Mouse (Mus musculus) layer of hippocampus, adult 8-10 months (tissue): ENCODE data around the gene Oprl1. TPM values are rescaled to one million over a fixed set of nuclear protein-coding genes. Genes with fewer than 3 reads are reported as not detected.

Source experiments
- DNase-seq, 2 experiments: peaks; one replicate each; pipeline ENCODE4 v3.0.0; 2022; ENCODE audit warnings: low spot score in 2 of 2
- total RNA-seq, 4 experiments: library from RNA; stranded (reverse); gene quantifications; 2 replicates each; pipeline ENCODE4 v1.2.4; 2022

Gene Oprl1
- total RNA-seq, 4 experiments from 2014 or later: 50.4 to 67.7 (median 56.7) TPM

DNA sequence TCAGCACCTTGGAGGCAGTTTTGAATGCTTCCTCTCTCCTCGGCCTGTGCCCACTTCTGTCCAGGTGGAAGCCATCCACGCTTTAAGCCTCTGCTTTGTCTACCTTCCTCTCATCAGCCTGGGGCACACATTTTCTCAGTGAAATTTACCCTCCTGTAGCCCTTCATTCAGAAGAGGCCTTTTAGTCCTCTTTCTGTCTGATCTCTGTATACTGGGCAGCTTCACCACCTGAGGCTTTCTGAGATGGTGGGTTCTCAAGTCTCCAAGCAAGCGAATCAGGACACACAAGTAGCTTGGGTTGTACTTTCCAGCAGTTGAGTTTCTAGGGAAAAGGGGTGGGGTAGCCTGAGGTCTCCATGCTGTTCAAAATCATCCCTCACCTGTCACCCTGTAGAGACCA lies 22.5 kb upstream of the Oprl1 start:
- no peak for DNase-seq

DNA sequence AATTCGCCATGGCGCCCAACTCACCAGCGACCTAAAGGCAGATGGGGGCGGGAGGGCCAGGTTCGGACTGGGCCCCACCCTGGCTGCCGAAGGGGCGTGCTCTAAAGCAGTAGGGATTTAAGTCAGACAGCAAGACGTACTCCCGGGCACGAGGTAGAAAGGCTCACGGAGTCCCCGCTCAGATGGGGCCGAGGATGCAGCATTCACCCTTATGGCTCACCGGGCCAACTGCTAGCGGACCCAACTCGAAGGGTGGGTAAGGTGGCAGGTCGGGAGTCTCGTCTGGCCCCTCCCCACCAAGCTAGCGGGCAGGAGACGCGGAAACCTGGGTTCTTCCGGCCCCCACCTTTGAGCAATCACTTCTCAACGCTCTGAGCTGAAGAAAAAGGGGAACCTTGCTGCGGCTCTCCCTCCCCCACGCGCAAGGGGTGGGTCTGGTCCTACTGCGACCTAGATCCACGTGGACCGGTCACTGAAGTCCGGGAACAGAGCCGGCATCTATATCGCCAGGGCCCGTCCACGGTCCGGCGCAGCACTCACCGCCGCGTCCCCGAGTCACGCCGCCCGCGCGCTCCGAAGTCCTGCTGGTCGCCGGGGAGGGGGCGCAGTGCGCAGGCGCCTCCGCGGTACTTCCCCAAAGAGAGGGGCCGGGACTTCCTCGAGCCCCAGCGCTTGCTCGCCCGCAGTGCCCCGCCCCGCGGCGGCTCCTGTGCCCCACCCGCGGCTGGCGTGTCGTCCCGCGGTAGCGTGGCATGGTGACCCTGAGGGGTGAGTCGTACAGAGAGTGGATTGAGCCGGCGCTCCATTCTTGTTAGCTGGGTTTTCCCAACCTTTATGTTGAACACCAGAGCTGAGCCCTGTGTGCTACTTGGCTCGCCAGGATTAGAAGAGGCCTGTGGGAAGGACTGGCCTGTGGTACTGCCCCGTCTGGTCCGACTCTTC lies 21.2 kb upstream of the Oprl1 start, which contains the start of gene Rgs19:
Gene Rgs19 (minus strand): TSS at position 639 of the 942 bp plus-strand sequence.
- DNase-seq: peak in 1 of 2 experiments; percentile 72

DNA sequence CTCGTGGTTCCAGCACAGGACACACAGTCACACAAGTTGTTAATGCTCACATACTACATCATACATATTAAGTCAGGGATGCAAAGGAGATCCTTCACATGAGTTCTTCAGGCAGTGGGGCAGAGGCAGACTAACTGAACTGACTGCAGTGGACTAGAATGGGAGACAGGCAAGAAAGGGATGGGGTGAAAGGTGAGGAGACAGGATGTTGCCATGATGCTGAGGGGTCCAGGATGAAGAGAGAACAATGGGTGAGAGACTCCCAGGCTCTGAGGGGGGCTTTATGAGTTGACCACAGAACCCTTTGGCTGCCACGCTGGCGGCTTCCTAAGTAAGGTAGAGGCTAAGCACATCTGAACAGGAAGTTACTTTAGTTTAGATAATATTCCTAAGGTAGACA lies 20.2 kb upstream of the Oprl1 start:
- DNase-seq: no peak

DNA sequence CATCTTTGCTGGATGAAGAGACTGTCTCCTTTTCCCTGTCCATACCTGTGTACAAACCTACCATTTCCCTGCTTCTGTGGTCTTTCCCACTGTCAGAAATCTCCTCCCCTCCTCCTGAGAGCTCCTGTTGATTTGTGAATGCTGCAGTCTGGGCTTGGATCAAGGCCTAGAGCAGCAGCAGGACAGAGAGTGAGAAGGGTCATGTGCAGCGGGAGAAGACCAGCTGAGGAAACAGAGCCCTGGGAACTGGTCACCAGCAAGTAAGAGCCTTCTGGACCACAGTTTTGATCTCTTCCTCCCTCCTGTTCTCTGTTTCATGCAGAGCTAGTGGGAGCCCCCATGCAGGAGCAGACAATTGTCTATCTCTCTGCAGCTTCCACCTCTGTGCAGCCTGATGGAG lies 19.0 kb upstream of the Oprl1 start:
- no peak for DNase-seq

DNA sequence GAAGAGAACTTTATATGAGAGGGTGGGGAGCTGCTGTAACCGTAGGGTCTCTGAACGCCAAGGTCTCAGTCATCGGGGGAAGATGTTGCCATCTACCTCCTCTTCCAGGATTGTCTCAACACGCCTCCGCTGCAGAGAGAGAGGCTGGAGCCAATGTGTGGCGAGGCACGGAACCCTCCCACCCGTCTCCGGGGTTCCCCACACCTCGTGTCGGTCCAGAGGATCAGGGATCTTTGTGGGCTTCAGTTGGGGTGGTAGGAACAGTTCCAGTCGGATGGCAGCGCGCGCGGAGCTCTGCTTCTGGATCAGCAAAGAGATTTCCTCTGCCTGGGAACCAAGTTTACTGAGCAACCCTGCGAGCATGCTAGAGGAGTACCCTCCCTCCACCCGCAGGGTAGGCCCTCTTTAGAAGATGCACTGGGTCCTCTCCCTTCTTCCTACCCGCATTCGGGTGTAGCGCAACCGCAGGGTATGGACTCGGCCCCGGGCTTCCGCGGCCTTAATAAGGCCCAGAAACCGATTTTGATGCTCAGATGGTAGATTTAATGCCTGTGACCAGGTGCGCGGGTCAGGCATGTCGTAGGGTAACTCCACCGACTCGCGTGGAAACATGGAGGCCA lies 17.9 kb upstream of the Oprl1 start:
- DNase-seq: no peak

DNA sequence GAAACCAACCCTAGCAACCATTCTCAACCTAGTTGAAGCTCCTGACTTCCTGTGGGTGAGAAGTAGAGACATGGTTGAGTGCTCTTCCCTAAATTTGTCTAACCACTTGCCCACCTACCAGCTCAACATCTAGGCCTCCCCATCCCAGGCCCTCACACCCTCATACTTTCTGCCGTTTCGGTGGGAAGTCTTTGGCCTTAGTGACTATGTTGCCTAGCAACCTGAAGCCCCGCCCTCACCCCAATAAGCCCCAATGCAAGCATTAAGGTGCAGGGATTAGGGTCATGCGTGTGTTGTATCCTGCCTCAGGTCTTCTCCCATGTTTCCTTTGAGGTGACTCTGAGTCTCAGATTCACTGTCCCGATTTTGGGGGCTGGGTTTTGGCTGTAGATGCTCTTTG lies 16.6 kb upstream of the Oprl1 start, which contains the start of gene Lkaaear1:
Gene Lkaaear1 (minus strand): TSS at position 202 of the 400 bp plus-strand sequence.
- no peak for DNase-seq

DNA sequence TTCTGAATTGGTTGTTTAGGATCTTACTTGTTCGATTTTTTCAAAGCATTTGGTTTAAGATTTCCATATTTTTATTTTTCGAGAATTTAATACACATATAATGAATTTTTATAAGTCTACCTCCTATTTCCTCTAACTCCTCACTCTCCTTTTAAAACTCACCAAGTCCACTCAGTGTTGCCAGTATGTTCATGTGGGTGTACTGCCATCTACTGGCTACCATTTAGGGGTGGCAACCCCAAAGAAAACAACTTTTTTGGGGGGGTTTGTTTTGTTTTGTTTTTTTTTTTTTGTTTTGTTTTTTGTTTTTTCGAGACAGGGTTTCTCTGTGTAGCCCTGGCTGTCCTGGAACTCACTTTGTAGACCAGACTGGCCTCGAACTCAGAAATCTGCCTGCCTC lies 8.1 kb upstream of the Oprl1 start:
- no peak for DNase-seq

DNA sequence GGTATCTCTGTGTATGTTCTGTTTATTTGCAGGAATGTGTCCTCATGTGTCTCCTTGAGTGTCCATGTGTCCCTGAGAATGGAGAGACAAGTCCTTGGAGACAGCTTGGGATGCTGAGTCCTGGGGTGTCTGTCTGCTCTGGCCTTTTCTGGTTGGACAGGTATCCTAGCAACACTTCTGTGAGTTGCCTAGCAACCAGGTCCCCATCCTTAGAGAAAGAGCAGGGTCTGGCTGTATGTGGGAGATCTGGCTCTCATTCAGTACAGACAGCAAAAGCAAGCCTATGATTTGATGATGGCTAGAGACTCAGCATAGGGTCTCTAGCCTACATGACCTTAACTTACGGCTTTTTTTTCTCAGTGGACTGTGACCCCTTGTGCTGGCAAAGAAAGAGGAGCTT lies 1.1 kb upstream of the Oprl1 start:
- DNase-seq: peak; percentile 65 to 69

DNA sequence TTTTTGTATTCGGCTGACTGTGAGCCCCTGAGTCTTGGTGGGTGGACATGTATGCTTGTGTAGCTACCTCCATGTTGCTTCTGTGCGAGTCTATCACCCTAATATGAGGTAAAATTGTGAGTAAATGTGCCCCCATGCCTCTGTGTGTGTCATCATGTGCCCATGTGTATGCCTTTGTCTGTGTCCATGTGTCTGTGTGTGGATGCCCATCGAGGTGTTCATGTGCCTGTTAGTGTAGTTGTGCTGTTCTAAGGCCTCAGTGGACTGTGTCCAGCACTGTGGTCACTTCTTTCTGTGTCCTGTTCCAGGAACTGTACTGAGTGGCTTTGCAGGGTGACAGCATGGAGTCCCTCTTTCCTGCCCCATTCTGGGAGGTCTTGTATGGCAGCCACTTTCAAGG lies 566 bp downstream of the Oprl1 start:
- no peak for DNase-seq

DNA sequence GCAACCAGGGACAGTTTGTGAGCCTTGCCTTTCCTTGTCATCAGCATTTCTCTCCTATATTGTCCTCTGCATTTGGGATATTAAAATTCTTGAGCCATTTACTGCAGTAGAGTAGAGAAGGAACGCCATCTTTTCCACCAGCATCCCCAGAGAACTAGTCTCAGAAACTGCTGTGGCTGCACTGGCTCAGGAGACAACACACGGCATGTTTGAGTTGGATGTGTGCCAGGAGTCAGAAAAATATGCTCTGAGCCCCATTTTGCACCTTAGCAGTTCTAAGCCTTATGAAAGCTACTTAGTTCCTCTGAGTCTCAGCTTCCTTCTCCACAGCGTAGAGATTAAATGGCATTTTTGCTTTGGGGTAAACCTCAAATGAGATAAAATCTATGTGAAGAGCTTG lies 2.2 kb downstream of the Oprl1 start:
- no peak for DNase-seq

DNA sequence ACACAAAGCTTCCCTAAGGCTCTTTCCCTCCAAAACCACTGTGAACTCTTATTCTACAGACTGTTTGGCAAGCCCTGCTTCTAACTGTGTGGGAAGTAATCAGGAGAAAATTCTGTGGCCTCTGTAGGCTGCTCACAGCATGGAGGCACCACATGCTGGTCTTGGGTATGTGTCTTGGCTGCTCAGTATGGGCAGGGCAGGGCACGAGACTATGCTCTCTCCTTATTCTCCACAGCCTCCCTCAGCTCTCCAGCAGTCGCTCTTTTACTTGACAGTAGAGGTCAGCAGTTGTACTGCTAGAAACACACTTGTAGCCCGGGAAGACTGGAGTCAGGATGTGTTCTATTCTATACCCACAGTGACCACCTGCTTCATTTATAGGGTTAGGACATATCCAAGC lies 5.2 kb downstream of the Oprl1 start:
- DNase-seq: no peak

DNA sequence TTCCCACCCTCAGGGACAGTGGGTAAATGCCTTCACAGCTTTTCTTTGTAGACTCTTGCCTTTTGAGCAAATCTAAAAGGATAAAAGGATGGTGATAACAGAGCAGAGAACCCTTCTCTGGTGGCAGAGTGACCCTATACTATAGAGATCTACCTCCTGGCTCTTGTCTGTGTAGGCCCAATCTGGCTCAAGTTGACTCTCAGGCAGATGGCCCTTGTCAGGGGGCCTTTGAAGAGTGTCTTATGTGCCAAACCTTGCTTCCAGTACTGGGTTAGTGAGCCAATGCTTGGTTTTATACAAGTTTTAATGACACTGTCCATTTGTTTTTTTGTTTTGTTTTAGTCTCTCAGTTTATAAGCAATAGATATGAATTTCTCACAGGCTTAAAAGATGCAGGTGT lies 6.4 kb downstream of the Oprl1 start:
- DNase-seq: no peak

DNA sequence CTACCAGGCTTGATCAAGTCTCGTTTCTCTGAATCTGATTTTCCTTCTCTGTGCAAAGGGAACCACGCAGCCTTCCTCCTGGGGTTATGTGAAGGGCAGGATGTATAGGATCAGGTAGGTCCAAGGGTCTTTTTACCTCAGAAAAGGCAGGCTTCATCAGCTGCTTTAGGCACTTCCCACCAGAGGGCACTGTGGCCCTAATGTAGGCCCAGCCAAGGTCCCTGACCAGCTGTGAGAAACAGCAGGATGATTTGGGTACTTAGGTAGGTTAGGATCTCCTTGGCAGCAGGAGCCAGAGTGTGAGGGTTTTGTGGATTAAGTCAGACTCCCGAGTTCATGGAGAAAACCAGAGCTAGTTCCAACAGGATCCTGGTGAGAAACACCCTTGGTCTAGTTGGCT lies 7.4 kb downstream of the Oprl1 start:
- no peak for DNase-seq

DNA sequence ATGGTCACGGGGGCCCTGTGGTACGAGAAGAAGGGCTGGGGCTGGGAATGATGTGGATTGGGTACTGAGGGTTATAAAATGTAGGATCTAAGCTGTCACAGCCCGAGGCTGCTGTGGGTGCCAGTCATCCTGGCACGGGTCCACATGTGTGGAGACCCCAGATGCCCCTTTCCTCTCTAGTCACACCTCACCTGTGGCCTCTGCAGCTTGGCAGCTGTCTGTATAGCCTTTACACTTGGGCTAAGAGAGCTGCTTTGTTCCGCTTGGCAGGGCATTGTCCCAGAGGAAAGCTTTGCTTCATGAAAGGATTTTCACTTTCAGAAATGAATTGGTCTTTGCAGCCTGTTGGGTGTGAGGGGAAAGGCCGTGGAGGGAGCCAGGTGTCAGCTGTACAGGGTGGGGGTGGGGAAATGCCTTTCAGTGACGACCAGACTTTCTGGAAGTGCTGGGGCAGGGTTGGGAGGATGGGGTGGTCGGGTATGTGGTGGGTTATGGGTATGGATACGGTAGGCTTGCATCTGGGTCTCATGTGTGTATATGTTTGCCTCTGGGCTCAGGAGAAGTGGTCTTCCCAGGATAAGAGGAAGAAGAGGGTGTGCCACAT lies 12.9 kb downstream of the Oprl1 start:
- DNase-seq: no peak

DNA sequence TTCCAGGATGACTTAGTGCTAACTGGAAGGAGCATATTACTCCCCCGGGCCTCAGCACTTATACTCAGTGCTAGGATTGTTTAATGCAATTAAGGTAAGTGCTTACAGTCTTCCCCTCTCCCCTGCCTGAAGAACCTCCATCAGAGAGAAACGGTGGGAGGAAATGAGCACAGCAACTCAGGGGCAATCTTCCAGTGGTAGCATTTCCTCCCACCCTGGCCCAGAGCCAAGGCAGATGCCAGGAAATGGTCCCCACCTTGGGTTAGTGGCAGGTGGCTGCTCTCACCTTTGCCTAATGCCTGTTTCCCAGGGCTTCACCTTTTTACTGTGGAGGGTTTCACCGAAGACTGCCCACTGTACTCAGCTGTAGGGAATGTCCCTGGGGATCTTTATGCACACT lies 15.2 kb downstream of the Oprl1 start:
- DNase-seq: no peak

DNA sequence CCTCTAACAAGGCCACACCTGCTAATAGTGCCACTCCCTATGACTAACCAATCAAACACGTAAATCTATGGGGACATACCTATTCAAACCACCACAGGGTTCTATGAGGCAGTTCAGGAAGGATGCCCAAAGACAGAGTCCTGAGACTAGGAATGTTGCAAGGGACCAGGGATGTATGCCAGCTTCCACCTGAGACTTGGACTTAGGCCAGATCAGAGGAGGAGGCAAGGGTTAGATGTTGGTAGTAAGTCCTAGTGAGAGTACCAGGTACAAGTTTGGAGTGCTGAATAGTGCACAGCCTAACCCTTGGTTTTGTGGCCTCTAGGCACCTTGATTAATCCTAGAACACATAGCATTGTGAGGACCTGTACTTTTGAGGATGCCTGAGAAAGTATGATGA lies 37.8 kb downstream of the Oprl1 start:
- no peak for DNase-seq

DNA sequence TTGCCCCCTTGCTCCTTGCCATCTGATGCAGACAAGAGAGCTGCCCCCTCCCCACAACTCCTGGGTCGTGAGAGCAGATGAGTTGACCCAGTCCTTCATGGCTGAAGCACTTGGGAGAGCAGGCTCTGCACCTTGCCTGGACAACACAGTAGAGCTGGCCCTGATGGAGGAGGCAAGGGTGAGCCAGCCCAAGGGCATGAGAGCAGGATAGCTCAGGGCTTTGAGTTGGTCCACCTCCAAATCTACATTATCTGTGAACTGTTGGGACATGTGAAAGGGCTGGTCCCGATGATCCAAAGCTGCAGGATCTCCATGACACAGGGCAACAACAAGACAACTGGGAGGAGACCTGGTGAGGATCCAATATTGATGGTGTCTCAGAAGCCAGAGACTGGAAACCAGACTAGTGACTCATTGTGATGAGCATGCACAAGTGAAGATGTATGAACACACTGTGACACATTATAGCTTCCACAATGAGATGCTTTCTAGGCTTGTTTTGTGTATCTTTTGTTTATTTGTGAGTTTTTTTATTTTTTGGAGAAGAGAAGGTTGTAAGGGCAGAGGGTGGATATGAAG lies 43.4 kb downstream of the Oprl1 start:
- no peak for DNase-seq

DNA sequence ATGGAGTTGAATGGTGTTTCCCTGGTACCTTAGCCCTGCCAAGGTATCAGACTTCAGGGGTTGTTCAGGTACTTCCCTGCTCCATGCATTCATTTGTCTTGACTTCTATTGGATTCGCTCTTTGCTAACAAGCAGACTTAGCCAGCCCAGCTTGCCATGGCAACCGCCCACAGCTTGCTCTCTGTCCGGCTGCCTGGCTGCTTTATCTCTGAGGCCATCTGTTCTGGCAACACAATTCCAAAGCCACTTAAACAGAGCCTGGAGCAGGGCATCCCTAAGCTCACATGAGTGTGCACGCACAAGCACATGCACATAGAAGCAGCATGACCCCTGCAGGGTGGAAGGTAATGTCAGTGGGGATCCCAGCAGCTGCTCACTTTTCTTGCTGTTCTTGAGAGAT lies 44.2 kb downstream of the Oprl1 start:
- peak; percentile 44 to 72 for DNase-seq

DNA sequence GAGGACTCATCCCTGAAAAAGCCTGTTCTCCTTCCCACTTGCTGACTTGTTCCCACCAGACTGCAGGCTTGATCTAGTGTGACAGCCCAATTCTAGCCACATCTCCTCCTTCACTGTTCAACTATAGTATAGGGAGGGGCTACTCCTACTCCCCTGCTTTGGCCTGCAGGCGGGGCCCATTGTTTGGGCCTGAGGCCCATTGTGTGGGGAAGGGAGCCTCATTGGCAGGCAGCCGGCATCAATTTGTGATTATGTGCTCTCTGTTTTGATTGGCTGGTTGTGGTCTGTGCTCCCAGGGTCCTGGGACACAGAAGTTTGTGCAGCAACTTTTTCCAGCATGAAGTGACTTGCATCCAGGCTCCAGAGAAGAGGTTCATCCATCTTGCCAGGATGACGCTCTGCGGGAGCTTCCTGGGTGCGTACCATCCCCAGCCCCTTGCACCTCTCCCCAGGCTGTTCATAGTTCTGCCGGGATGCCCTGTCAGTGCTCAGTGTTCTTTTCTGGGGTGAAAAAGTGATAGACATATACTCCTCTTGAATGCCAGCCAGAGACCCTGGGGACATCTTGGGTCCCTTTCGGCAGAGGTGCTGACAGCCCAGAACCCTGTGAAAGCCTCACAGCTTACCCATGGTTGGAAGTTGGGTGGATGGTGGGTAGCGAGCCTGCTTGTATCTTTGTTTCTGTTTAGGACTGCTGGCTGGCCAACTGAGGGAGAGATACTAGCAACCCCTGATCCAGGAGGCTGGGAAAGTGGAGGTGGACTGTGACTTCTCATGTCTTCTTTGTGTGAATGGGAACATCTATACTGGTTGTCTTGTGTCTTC lies 48.4 kb downstream of the Oprl1 start, which contains the start of gene Myt1:
Gene Myt1 (plus strand): TSS at position 327 of the 825 bp plus-strand sequence.
- DNase-seq: no peak

DNA sequence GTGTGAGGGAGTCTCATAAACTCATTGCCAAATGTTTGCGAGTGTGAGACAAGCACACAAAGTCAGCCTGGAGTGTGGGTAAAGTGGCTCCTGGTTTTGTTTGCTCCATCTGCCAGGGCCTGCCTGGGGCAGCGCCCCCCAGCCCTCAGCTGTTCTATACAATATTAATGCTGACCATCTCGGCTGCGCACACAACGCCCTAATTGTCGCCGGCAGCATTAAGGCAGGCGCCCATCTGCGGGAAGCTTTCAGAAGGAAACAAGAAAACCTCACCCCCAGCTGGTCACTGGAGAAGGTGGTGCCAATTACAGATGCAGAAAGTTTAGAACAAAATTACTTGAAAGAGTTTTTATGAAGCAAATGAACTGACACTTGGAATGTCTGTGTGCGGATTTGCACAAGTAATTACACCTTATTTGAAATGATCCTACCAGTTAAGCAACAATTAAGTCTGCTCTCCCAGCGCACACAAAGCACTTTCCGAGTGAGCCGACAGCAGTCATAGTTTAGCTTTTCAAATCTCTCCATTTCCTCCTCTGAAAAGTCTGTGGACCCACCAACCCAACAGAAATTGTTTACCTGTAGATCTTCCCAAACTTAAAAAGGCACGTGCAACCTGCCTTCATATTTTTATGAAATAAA lies 49.2 kb downstream of the Oprl1 start:
- DNase-seq: no peak
